Mouse (Mus musculus) cerebellum, postnatal 36 days (tissue): ENCODE measurements at regions not wholly inside any gene's neighbourhood (a gene's known extent, or its start where the extent isn't known, plus 50 kb on each side); places are given as distances from the start of the nearest gene placed in this dataset.
A peak's percentile ranks its signal among the peaks of the same experiment; 100 is the strongest.

Experiments
- DNase-seq, 2 experiments: peaks; one replicate each; pipeline ENCODE4 v3.0.0; 2021 to 2022; ENCODE audit warnings: mixed read lengths in 2 of 2

DNA sequence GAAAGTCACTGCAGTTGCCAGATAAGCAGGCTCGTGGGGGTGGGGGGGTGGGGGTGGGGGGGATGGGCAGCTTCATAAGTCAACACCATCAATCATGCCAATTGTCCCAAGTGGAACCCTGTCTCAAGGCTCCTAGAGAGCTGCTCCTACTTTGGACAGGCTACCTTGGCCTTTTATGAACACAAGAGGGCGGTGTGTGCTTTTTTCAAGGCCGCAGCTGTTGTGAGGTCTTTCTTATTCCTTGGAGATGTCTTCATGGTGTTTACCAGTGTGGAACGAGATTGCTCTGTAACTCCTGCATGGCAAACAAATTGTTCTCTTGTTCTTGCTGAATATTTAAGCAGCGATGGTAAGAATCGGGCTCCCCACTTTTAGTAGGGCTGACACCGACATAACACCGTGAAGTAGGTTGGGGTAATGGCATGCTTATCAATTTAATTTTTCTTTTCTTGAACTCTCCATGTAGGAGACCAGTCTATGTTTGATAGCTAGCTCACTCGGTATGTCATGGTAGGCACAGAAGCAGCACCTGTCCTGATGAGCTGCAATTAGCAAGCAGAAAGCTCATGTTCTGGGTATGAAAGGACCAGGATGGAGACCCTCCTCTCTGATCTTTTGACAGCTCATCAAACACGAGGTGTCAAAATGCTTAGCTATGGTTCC lies 118.7 kb upstream of the Nmur2 start:
- DNase-seq, result peak; percentile 27 to 44

DNA sequence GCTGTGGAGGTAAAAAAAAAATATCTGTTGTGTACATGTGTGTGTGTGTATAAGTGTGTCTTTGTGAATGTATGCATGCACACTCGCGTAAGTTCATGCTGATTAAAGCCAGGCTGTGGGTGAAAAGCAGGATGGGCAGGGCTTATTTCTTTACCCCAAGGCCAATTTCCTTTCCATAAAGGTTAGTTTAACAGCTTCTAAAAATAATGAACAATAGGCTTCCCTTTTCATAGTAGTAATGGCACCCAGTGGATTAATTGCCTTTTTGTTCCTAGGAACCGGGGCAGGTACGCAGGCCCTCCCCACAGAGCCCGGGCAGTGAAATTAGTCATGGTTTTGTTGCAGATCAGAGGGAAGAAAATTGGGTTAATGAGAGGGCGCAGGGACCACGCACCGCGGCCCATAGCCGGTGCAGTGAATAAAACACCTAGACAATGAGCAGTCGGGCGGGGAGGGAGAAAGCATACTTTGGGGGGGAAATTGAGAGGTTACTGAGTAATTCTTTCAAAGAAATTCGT lies 110.1 kb upstream of the Nmur2 start:
- DNase-seq, result no peak

DNA sequence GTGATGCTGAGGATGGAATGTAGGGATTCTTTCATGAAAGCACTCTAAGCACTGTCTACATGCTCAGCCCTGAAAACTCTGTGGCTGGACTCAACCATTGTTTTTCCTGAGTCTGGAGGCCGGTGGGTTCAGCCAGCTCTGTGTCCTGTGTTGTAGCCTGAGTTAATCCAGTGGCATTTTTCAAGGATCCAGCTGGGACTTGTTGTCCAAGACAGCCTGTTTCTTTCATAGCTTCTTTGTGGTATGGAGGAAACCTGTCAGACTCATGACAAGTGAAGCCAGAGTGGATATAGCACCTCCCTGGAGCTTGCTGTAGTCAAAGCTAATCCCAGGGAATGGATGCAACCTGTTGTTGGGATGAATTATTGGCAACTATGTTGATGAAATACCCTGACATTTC lies 108.9 kb upstream of the Nmur2 start:
- DNase-seq, result no peak

- DNase-seq, result no peak
These were observed 108.1 kb upstream of the Nmur2 start for GRCm38 (mm10) chr11:56148956-56149355.

- DNase-seq, result no peak
These were observed 105.9 kb upstream of the Nmur2 start for GRCm38 (mm10) chr11:56146708-56147107.

- peak in 1 of 2 experiments; percentile 20 for DNase-seq
These were observed 90.6 kb upstream of the Nmur2 start for GRCm38 (mm10) chr11:56131339-56131823.

GRCm38 (mm10) chr11:56116553-56117232 lies 75.9 kb upstream of the Nmur2 start:
- DNase-seq, result peak; percentile 2 to 32

GRCm38 (mm10) chr11:56107929-56108328 lies 67.1 kb upstream of the Nmur2 start:
- peak; percentile 81 to 85 for DNase-seq

DNA sequence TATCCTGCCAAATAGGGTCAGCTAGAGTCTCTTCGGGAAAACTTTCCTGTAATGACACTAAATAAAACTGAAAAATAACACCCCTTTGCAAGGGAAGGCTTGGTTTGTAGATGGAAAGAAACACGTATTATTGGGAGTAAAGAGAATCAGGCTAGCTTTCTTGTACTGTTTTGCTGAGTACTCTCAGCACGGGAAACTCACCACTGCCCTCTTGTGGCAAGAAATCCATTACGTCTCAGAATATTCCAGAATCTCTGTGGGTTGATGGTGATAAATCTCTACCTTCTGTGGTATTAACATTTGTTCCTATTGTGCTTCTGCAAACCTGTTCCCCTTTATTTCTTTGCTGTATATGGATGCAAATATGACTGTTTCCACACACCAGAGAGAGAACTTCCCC lies 64.8 kb upstream of the Nmur2 start:
- peak; percentile 38 to 68 for DNase-seq

- no peak for DNase-seq
These were observed 52.1 kb upstream of the Nmur2 start for GRCm38 (mm10) chr11:56092891-56093290.
